Mouse (Mus musculus): ENCODE data around the gene Elovl7.

- TF ChIP-seq CTCF (conservative IDR thresholded peaks at IDR 0.05; ENCODE audit: insufficient read depth, insufficient read length, low read depth, low read length) (no peak), POLR2A (IDR thresholded peaks at IDR 0.05; ENCODE audit: low read depth, low read length) (no peak)
Observed at GRCm38 (mm10) chr13:108323317-108323716, 109.1 kb downstream of the Elovl7 start.
